Mouse (Mus musculus): ENCODE measurements around the gene Nrbp1. TPM values are rescaled to one million over a fixed set of nuclear protein-coding genes. Genes with fewer than 3 reads are reported as not detected.

Nrbp1 gene
- polyA plus RNA-seq (2012; rRNA removed; ENCODE audit: low replicate concordance), result 202 and 225 TPM in 2 replicates

DNA sequence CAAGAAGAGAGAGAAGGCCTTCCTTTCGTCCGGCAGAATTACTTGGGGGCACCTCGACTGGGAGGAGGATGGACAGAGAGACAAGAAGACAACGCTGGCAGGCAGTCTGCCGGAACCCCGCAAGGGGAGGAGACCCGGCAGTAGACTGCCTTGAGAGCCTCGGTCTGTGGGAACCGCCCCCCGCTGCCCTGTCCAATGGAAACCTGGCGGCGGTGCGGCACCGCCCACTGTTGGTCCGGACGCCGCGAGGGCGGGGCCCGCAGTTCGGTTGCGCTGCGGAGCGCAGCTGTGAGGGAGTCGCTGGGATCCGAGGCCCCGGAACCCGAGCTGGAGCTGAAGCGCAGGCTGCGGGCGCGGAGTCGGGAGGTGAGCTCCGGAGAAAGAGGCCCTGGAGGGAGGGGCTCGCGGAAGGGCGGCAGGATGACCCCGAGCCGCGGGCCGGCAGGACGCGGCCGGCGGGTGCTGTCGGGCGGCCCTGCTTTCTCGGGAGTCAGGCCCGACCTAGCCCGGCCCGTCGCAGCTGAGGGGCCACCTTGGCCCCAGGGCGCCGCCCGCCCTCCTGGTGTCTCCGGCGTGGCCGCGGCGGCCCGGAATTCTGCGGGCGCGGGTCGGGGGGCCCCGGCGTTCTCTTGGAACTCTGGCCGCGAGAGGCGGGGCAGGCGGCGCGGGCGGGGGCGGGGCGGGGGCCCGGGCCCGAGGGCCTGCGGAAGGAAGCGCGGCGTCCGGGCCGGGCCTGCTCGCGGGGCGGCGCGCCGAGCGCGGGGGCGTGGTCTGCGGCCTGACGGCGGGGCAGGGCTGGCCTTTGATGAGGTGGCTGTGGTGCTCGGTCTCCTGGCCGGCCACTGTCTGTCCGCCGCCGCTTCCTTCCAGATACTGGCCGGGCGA is at the start of gene Nrbp1, which contains the start of gene Gm9970:
TSS of gene Nrbp1 (plus strand) at position 228 of the 885 bp plus-strand sequence.
TSS of gene Gm9970 (minus strand) at position 596 of the 885 bp plus-strand sequence.

DNA sequence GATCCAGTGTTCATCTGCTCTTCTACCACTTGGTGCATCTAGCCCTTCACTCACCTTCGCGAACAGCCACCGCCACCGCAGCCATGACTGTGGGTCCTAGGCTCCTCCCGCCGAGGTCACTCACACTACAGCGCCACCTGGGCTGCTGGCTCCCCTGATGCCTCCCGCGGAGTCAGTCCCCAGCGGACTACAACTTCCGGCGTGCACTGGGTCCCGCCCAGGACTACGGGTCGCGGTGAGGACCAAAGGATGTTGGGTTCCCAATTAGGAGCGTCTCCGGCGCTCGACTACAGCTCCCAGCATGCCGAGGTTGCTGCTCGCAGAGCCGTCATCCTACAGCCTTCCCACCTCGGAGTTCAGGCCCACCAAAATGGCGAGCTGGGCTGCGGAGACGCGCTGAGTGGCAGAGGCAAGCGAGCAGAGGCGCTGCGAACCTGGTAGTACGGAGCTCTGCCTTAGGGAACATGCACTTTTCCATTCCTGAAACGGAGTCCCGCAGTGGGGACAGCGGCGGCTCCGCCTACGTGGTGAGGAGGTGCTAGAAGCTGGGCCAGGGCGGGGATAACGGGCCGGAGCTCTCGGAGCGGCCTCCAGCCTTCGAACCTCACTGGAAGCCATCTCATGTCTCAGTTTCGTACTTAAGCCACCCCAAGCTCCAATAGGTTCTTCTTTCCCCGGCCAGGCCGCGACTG is 47.6 kb upstream of the Nrbp1 start, which contains the start of the genes Snx17 and Eif2b4:
TSS of gene Snx17 (plus strand) at position 289 of the 692 bp plus-strand sequence.
TSS of gene Eif2b4 (minus strand) at position 492 of the 692 bp plus-strand sequence.

GRCm38 (mm10) chr5:31201742-31202590 is 38.7 kb upstream of the Nrbp1 start, which contains the start of gene Zfp513:
Gene Zfp513, minus strand, starts transcription at chr5:31202303.

GRCm38 (mm10) chr5:31220448-31221303 is 20.0 kb upstream of the Nrbp1 start, which contains the start of gene Ppm1g:
Gene Ppm1g, minus strand, starts transcription at chr5:31220687.

GRCm38 (mm10) chr5:31251541-31252101 is 11.0 kb downstream of the Nrbp1 start, which contains the start of gene Krtcap3:
Gene Krtcap3, plus strand, starts transcription at chr5:31251691.

DNA sequence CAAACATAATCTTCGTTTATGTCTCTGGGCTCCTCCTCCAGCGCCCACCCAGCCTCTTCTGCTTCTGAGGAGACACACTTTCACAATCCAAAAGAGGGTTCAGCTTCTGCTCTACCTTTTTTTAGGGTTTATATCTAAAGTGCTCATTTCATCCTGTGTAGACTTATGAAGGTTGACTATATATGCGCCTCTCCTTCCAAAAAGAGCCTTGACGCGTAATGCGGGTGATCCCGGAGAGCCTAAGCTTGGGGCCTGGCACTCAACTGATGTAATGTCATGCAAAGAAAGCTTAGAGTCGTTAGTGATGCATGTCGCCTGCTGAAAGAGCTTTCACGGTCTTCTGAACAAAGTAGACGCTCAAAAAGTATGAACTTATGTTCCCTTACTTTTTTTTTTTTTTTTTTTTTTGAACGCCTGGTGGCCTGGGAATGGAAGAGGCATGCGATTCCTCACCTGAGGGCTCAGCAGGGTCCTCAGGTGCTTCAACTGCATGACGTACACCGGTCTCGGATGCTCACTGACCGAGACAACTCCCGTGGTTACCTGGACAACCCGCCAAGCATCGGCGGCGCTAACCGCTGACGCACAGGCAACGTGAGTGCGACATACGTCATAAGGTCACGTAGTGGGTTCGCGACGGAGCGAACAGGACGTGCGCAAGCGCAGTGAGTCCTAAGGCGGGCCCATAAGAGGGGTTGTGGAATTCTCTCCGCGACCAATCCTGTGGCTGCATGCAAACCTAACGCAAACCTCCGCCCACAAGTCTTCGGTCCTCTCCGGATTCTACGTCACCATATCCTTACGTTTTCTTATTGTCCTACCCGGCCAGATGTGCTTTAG is 50.1 kb downstream of the Nrbp1 start, which contains the start of gene Ift172:
TSS of gene Ift172 (minus strand) at position 596 of the 840 bp plus-strand sequence.

DNA sequence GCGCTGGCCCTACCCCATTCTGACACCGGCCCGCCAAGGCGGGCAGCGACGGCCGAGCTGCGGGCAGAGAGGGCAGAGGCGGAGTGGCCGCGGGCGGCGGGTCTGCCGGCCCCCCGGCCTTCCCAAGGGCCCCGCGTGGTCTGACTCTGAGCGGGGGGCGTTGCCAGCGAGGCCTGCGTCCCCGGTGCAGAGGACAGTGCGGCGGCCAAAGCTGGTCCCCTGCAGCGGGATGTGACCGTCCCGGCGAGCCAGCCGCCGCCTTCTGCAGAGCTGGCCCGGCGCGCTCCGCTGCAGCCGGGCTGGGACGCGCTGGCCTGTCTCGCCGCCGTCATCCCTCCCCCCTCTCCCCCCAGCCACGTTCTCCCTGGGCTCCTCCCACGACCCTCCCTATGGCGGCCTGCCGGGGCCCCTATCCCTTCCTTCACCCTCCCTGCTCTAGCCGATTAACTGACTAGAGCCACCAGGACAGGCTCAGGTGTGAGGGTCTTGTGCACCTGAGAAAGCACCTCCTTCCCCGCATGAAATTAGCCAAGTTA is 55.0 kb downstream of the Nrbp1 start, which contains the start of gene Fndc4:
TSS of gene Fndc4 (minus strand) at position 475 of the 536 bp plus-strand sequence.

GRCm38 (mm10) chr5:31297047-31297757 is 56.5 kb downstream of the Nrbp1 start, which contains the start of gene Gckr:
Gene Gckr, plus strand, starts transcription at chr5:31297443.

Other genes starting within 250 kb of the Nrbp1 start
- 125 and 213 TPM in 2 replicates for gene Atraid, start 192.6 kb upstream of the Nrbp1 start, polyA plus RNA-seq (2012; rRNA removed; ENCODE audit: low replicate concordance)
- gene Slc5a6, start 191.9 kb upstream of the Nrbp1 start, polyA plus RNA-seq (2012; rRNA removed; ENCODE audit: low replicate concordance), result 94.2 and 109 TPM in 2 replicates
- 38.9 and 72.1 TPM in 2 replicates for gene Cad, start 186.1 kb upstream of the Nrbp1 start, polyA plus RNA-seq (2012; rRNA removed; ENCODE audit: low replicate concordance)
- 0.07 TPM in 1 of 2 replicates, not detected in the other for gene Dnajc5g, start 134.6 kb upstream of the Nrbp1 start, polyA plus RNA-seq (2012; rRNA removed; ENCODE audit: low replicate concordance)
- gene Slc30a3, start 132.6 kb upstream of the Nrbp1 start, polyA plus RNA-seq (2012; rRNA removed; ENCODE audit: low replicate concordance), result 0.13 and 0.33 TPM in 2 replicates
- 0.12 and 58.4 TPM in 2 replicates for gene Trim54, start 124.2 kb upstream of the Nrbp1 start, polyA plus RNA-seq (2012; rRNA removed; ENCODE audit: low replicate concordance)
- not detected in 2 replicates for gene Ucn, start 102.0 kb upstream of the Nrbp1 start, polyA plus RNA-seq (2012; rRNA removed; ENCODE audit: low replicate concordance)
- 108 and 257 TPM in 2 replicates for gene Mpv17, start 86.6 kb upstream of the Nrbp1 start, polyA plus RNA-seq (2012; rRNA removed; ENCODE audit: low replicate concordance)
- 1.9 and 2.9 TPM in 2 replicates for gene Gm29609, start 61.0 kb upstream of the Nrbp1 start, polyA plus RNA-seq (2012; rRNA removed; ENCODE audit: low replicate concordance)
- 45.6 and 73.6 TPM in 2 replicates for gene Gtf3c2, start 60.7 kb upstream of the Nrbp1 start, polyA plus RNA-seq (2012; rRNA removed; ENCODE audit: low replicate concordance)
- 84.7 and 87.0 TPM in 2 replicates for gene Snx17, start 47.6 kb upstream of the Nrbp1 start, polyA plus RNA-seq (2012; rRNA removed; ENCODE audit: low replicate concordance)
- gene Eif2b4, start 47.4 kb upstream of the Nrbp1 start, polyA plus RNA-seq (2012; rRNA removed; ENCODE audit: low replicate concordance), result 40.4 and 67.9 TPM in 2 replicates
- 50.0 and 88.9 TPM in 2 replicates for gene Zfp513, start 38.6 kb upstream of the Nrbp1 start, polyA plus RNA-seq (2012; rRNA removed; ENCODE audit: low replicate concordance)
- gene Ppm1g, start 20.2 kb upstream of the Nrbp1 start, polyA plus RNA-seq (2012; rRNA removed; ENCODE audit: low replicate concordance), result 38.9 and 102 TPM in 2 replicates
- gene Gm9970, start 368 bp downstream of the Nrbp1 start, polyA plus RNA-seq (2012; rRNA removed; ENCODE audit: low replicate concordance), result 0.53 and 1.4 TPM in 2 replicates
- gene Krtcap3, start 10.8 kb downstream of the Nrbp1 start, polyA plus RNA-seq (2012; rRNA removed; ENCODE audit: low replicate concordance), result 47.3 and 57.7 TPM in 2 replicates
- gene Ift172, start 50.3 kb downstream of the Nrbp1 start, polyA plus RNA-seq (2012; rRNA removed; ENCODE audit: low replicate concordance), result 29.7 and 31.8 TPM in 2 replicates
- gene Fndc4, start 55.2 kb downstream of the Nrbp1 start, polyA plus RNA-seq (2012; rRNA removed; ENCODE audit: low replicate concordance), result 15.6 and 18.2 TPM in 2 replicates
- gene Gckr, start 56.6 kb downstream of the Nrbp1 start, polyA plus RNA-seq (2012; rRNA removed; ENCODE audit: low replicate concordance), result 0.36 and 0.84 TPM in 2 replicates
- 6.7 and 12.7 TPM in 2 replicates for gene Zfp512, start 211.6 kb downstream of the Nrbp1 start, polyA plus RNA-seq (2012; rRNA removed; ENCODE audit: low replicate concordance)
- gene 4930548H24Rik, start 244.9 kb downstream of the Nrbp1 start, polyA plus RNA-seq (2012; rRNA removed; ENCODE audit: low replicate concordance), result not detected in 2 replicates